Comparison of ENCODE assay signal across 22 mouse cellular contexts in the genomic region with DNA sequence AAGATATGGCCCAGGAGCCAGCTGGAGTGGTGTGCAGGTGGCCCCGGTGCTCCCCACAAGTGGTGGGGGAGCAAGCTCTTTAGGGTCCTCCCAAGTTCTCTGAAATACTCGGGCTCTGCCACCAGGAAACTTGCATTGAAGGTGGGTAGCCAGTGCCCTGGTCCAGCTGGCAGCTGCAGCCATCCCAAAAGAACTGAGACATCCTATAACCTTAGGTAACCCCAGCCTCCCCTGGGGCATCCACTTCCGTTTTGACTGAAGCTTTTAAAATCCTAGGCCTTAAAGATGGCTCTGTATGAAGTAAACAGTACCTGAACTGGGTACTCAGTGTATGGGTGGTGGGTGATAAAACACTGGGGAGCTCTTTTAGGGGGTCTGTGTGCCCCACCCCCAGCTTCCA. TPM values are rescaled to one million over a fixed set of nuclear protein-coding genes. Genes with fewer than 3 reads are reported as not detected.
DNase-seq lines count a peak whose midpoint lies in the region; ATAC-seq and TF ChIP-seq lines count a peak whose summit lies in the region.
"Had no signal": no experiment of that assay in that cellular context is flagged by ENCODE, and none has a peak within 500 bp of the region (broad histone marks: within the 10 kb centered on the region; RNA-seq: fewer than 3 reads in every experiment).

No protein-coding gene starts in this region.

- H3K4me1 ChIP-seq in liver, postnatal 0 days (ENCODE audit: insufficient read depth): peaks cover 12% of the 10 kb centered on the region
- no peaks in the 10 kb centered on the region for H3K4me1 ChIP-seq in liver, embryonic 12.5 days
- H3K4me1 ChIP-seq in bone marrow, adult 2 months (ENCODE audit: control insufficient read depth, insufficient read depth, low read length): peaks cover 4% of the 10 kb centered on the region
- no peaks in the 10 kb centered on the region for H3K4me1 ChIP-seq in hindbrain, embryonic 11.5 days (replicated peaks; ENCODE audit: control insufficient read depth, insufficient read depth, low read length)
- H3K4me1 ChIP-seq: forebrain, embryonic 13.5 days had no signal

- H3K4me3 ChIP-seq in liver, postnatal 0 days (ENCODE audit: low read depth, low read length): no peak overlapping the region
- no peak overlapping the region for H3K4me3 ChIP-seq in liver, embryonic 12.5 days
- no peak overlapping the region for H3K4me3 ChIP-seq in bone marrow, adult 2 months (replicated peaks; ENCODE audit: control insufficient read depth, low read depth, low read length)
- no peak overlapping the region for H3K4me3 ChIP-seq in hindbrain, embryonic 11.5 days (ENCODE audit: low read depth, low read length)
- H3K4me3 ChIP-seq: embryonic facial prominence, embryonic 10.5 days; forebrain, embryonic 13.5 days; gastrocnemius, adult 2 months; heart, adult 2 months; heart, embryonic 15.5 days had no signal

- peak overlapping the region; percentile 18; the same call in 1 of the 2 replicates for H3K4me2 ChIP-seq in liver, postnatal 0 days (ENCODE audit: low read depth, low read length)
- H3K4me2 ChIP-seq in liver, embryonic 12.5 days: no peak overlapping the region
- H3K4me2 ChIP-seq in hindbrain, embryonic 11.5 days (replicated peaks; ENCODE audit: low read depth, low read length): no peak overlapping the region
- H3K4me2 ChIP-seq: forebrain, embryonic 13.5 days; heart, embryonic 11.5 days; heart, embryonic 15.5 days; hindbrain, embryonic 14.5 days had no signal

- WGBS in liver, postnatal 0 days (ENCODE audit: insufficient replicate concordance): 46% methylated on average over 3 of the region's 3 CpGs
- 44% methylated on average over 3 of the region's 3 CpGs for WGBS in liver, embryonic 12.5 days (ENCODE audit: insufficient replicate concordance)
- WGBS in bone marrow, adult 2 months: 24% methylated on average over 3 of the region's 3 CpGs
- WGBS in hindbrain, embryonic 11.5 days: 58% methylated on average over 3 of the region's 3 CpGs

- no peak for DNase-seq in liver, postnatal 0 days
- DNase-seq in B cell, adult 2 months: peak; percentile 41 to 44
- peak; percentile 20 for DNase-seq in retina, embryonic 14.5 days (ENCODE audit: low spot score)
- no peak for DNase-seq in left cerebral cortex, adult 11 months (ENCODE audit: low spot score)
- no peak for DNase-seq in left cerebral cortex, adult 18-20 months (ENCODE audit: low spot score in 2 of 2)
- no peak for DNase-seq in hindbrain, embryonic 11.5 days (ENCODE audit: low spot score)
- DNase-seq: adrenal gland, postnatal 14 days; cerebellum, adult 2 months; cerebellum, postnatal 10 days; forebrain, postnatal 0 days; gastrocnemius, adult 2 months; gastrocnemius, postnatal 25 days; heart, postnatal 14 days had no signal

- no peak for ATAC-seq in liver, postnatal 0 days
- ATAC-seq in liver, embryonic 12.5 days: no peak
- no peak for ATAC-seq in hindbrain, embryonic 11.5 days (ENCODE audit: low FRiP score)
- ATAC-seq: forebrain, embryonic 13.5 days; forebrain, postnatal 0 days had no signal

- no peaks in the 10 kb centered on the region for H3K36me3 ChIP-seq in liver, postnatal 0 days (replicated peaks; ENCODE audit: insufficient read depth, low read length)
- no peaks in the 10 kb centered on the region for H3K36me3 ChIP-seq in liver, embryonic 12.5 days
- 0 out of 2 replicates have a peak, but pooled peaks cover 3% of the 10 kb centered on the region for H3K36me3 ChIP-seq in hindbrain, embryonic 11.5 days (ENCODE audit: control insufficient read depth, insufficient read depth, low read length)
- H3K36me3 ChIP-seq: G1E had no signal

- H3K27ac ChIP-seq in liver, postnatal 0 days (ENCODE audit: low read depth): no peak overlapping the region
- no peak overlapping the region for H3K27ac ChIP-seq in liver, embryonic 12.5 days
- peak overlapping the region; percentile 24 for H3K27ac ChIP-seq in bone marrow, adult 2 months (ENCODE audit: control insufficient read depth, insufficient read depth, low read depth, low read length, poor library complexity)
- no peak overlapping the region for H3K27ac ChIP-seq in hindbrain, embryonic 11.5 days (ENCODE audit: low read depth, low read length)
- H3K27ac ChIP-seq: embryonic facial prominence, embryonic 10.5 days; forebrain, embryonic 13.5 days; gastrocnemius, adult 2 months; heart, adult 2 months; heart, embryonic 15.5 days; hindbrain, embryonic 14.5 days had no signal

- no peak for TF ChIP-seq EP300 in liver, postnatal 0 days (IDR thresholded peaks at IDR 0.05; ENCODE audit: low read depth)

- TF ChIP-seq POLR2A in bone marrow, adult 2 months (IDR thresholded peaks at IDR 0.05; ENCODE audit: borderline replicate concordance, control insufficient read depth, low read depth, low read length): no peak

- H3K9me3 ChIP-seq in liver, postnatal 0 days (ENCODE audit: low read length): no peaks in the 10 kb centered on the region
- no peaks in the 10 kb centered on the region for H3K9me3 ChIP-seq in liver, embryonic 12.5 days (replicated peaks)
- no peaks in the 10 kb centered on the region for H3K9me3 ChIP-seq in hindbrain, embryonic 11.5 days (ENCODE audit: control insufficient read depth, low read length)
- H3K9me3 ChIP-seq: embryonic facial prominence, embryonic 10.5 days; forebrain, embryonic 13.5 days; heart, embryonic 15.5 days had no signal

- no peak for TF ChIP-seq CTCF in liver, postnatal 0 days (IDR thresholded peaks at IDR 0.05; ENCODE audit: low read depth)
- TF ChIP-seq CTCF in bone marrow, adult 2 months (IDR thresholded peaks at IDR 0.05; ENCODE audit: control insufficient read depth, insufficient read depth, low read length): no peak

- no peak overlapping the region for H3K9ac ChIP-seq in liver, postnatal 0 days (replicated peaks)
- no peak overlapping the region for H3K9ac ChIP-seq in liver, embryonic 12.5 days
- H3K9ac ChIP-seq in hindbrain, embryonic 11.5 days (ENCODE audit: low read depth, low read length): no peak overlapping the region
- H3K9ac ChIP-seq: forebrain, embryonic 13.5 days; forebrain, postnatal 0 days; heart, embryonic 15.5 days; hindbrain, embryonic 14.5 days had no signal

- no peaks in the 10 kb centered on the region for H3K27me3 ChIP-seq in liver, postnatal 0 days (ENCODE audit: insufficient read depth, low read length)
- no peaks in the 10 kb centered on the region; the same call in 1 of the 2 replicates for H3K27me3 ChIP-seq in liver, embryonic 12.5 days (replicated peaks)
- H3K27me3 ChIP-seq in hindbrain, embryonic 11.5 days (ENCODE audit: control insufficient read depth, insufficient read depth, low read length): no peaks in the 10 kb centered on the region
- H3K27me3 ChIP-seq: forebrain, embryonic 13.5 days; heart, embryonic 15.5 days had no signal

RNA-seq across cellular contexts. Expression of gene Zbp1, which starts 4.8 kb away (rescaled TPM):
- polyA plus RNA-seq in liver, postnatal 0 days (2015; fragmentation: Nextera tagmentation; extraction: Ambion mirVana): 4.9 and 6.7 TPM in 2 replicates
- 0.21 and 0.36 TPM in 2 replicates for polyA plus RNA-seq in liver, embryonic 12.5 days (2016; fragmentation: Nextera tagmentation; extraction: Ambion mirVana)
- 8.1 and 9.1 TPM in 2 replicates for polyA plus RNA-seq in bone marrow, adult 2 months (2011; ENCODE audit: insufficient read depth, insufficient read length, low replicate concordance, missing spikeins)
- total RNA-seq in left cerebral cortex, adult 18-20 months (2021): not detected
- 0.33 TPM in 1 of 2 replicates, not detected in the other for polyA plus RNA-seq in hindbrain, embryonic 11.5 days (2014; fragmentation: Nextera tagmentation; extraction: Ambion mirVana)
- total RNA-seq: gastrocnemius, adult 2 months had no signal
- polyA plus RNA-seq: embryonic facial prominence, embryonic 10.5 days; forebrain, embryonic 13.5 days; G1E; heart, embryonic 11.5 days had no signal

RNA-seq across cellular contexts. Expression of gene Pmepa1, which starts 52.8 kb away (rescaled TPM):
- polyA plus RNA-seq in liver, postnatal 0 days (2015; fragmentation: Nextera tagmentation; extraction: Ambion mirVana): 0.21 and 0.36 TPM in 2 replicates
- 0.24 and 0.37 TPM in 2 replicates for polyA plus RNA-seq in liver, embryonic 12.5 days (2016; fragmentation: Nextera tagmentation; extraction: Ambion mirVana)
- polyA plus RNA-seq in bone marrow, adult 2 months (2011; ENCODE audit: insufficient read depth, insufficient read length, low replicate concordance, missing spikeins): 2.5 and 12.5 TPM in 2 replicates
- 10 to 100 TPM; 45.8 to 49.9 TPM for total RNA-seq in left cerebral cortex, adult 18-20 months (2021)
- 3.4 and 5.0 TPM in 2 replicates for polyA plus RNA-seq in hindbrain, embryonic 11.5 days (2014; fragmentation: Nextera tagmentation; extraction: Ambion mirVana)
- polyA plus RNA-seq: G1E had no signal

Comparison
In these comparisons a context has a peak if more than half of its experiments do, and no peak if none do; other contexts are left out.
1. DNase-seq: peak in B cell, adult 2 months (2 of 2) and retina, embryonic 14.5 days (single experiment); none in liver, postnatal 0 days (single experiment), left cerebral cortex, adult 11 months (single experiment), left cerebral cortex, adult 18-20 months (0 of 2) and hindbrain, embryonic 11.5 days (single experiment).